Mouse (Mus musculus) megakaryocyte, embryonic 14.5 days (primary cell): ENCODE measurements around the gene Trim8.

Experiments
- FLI1 ChIP-seq: IDR thresholded peaks from 2 replicates; pipeline ENCODE4 v1.6.1; 2012; ENCODE audit warnings: low read length, inconsistent platforms, mixed read lengths
- GATA1 ChIP-seq: IDR thresholded peaks from 3 replicates; pipeline ENCODE4 v1.6.1; 2012; ENCODE audit warnings: mixed read lengths, low read length, inconsistent platforms, borderline replicate concordance

GRCm38 (mm10) chr19:46563603-46564002 is 62.1 kb downstream of the Trim8 start:
- TF ChIP-seq GATA1 (no peak), FLI1 (no peak)
